Mouse (Mus musculus) G1E-ER4 (cell line): ENCODE measurements around the gene Smyd3. TPM values are rescaled to one million over a fixed set of nuclear protein-coding genes. Genes with fewer than 3 reads are reported as not detected.

ENCODE experiments used
- GATA1 ChIP-seq: IDR thresholded peaks from one replicate; pipeline ENCODE4 v1.8.0; 2012; ENCODE audit warnings: low read length, inconsistent platforms
- polyA plus RNA-seq: library from polyadenylated mRNA; stranded (reverse); fragments of >175 nt; gene quantifications from 2 replicates; pipeline ENCODE4 v1.2.3, GENCODE M21; 2012

Smyd3 gene
- polyA plus RNA-seq, 1 experiment = 4.1 TPM

- no peak for TF ChIP-seq GATA1
Observed at GRCm38 (mm10) chr1:179211313-179211712, 306.5 kb downstream of the Smyd3 start.

GRCm38 (mm10) chr1:179207846-179208595 lies 309.8 kb downstream of the Smyd3 start:
- TF ChIP-seq GATA1 = no peak

GRCm38 (mm10) chr1:179207180-179207741 lies 310.6 kb downstream of the Smyd3 start:
- TF ChIP-seq GATA1 = no peak

GRCm38 (mm10) chr1:179198517-179199200 lies 319.2 kb downstream of the Smyd3 start:
- no peak for TF ChIP-seq GATA1

GRCm38 (mm10) chr1:179197821-179198516 lies 319.9 kb downstream of the Smyd3 start:
- no peak for TF ChIP-seq GATA1

GRCm38 (mm10) chr1:179197156-179197555 lies 320.7 kb downstream of the Smyd3 start:
- no peak for TF ChIP-seq GATA1

- no peak for TF ChIP-seq GATA1
Observed at GRCm38 (mm10) chr1:179196422-179196821, 321.4 kb downstream of the Smyd3 start.

GRCm38 (mm10) chr1:179192781-179193180 lies 325.1 kb downstream of the Smyd3 start:
- no peak for TF ChIP-seq GATA1

- no peak for TF ChIP-seq GATA1
Observed at GRCm38 (mm10) chr1:179190837-179191236, 327.0 kb downstream of the Smyd3 start.

- no peak for TF ChIP-seq GATA1
Observed at GRCm38 (mm10) chr1:179187171-179187570, 330.7 kb downstream of the Smyd3 start.

- TF ChIP-seq GATA1 = no peak
Observed at GRCm38 (mm10) chr1:179184631-179185030, 333.2 kb downstream of the Smyd3 start.

GRCm38 (mm10) chr1:179183499-179183898 lies 334.3 kb downstream of the Smyd3 start:
- TF ChIP-seq GATA1 = no peak

GRCm38 (mm10) chr1:179180546-179180945 lies 337.3 kb downstream of the Smyd3 start:
- no peak for TF ChIP-seq GATA1

GRCm38 (mm10) chr1:179176861-179177658 lies 340.8 kb downstream of the Smyd3 start:
- no peak for TF ChIP-seq GATA1

- no peak for TF ChIP-seq GATA1
Observed at GRCm38 (mm10) chr1:179174241-179174640, 343.6 kb downstream of the Smyd3 start.

GRCm38 (mm10) chr1:179170555-179170954 lies 347.3 kb downstream of the Smyd3 start:
- no peak for TF ChIP-seq GATA1
